Mouse (Mus musculus) heart, embryonic 14.5 days (tissue): ENCODE data around the gene Slc51b. TPM values are rescaled to one million over a fixed set of nuclear protein-coding genes. Genes with fewer than 3 reads are reported as not detected.

Source experiments
- ATAC-seq: fragments of 200-750 bp; cut with Nextera tagmentation; 2 replicates; pipeline ENCODE4 v1.8.0; 2017; ENCODE audit warnings: low read depth, moderate TSS enrichment; ENCODE audit not compliant: insufficient number of reproducible peaks, insufficient read depth, low FRiP score
- H3K27ac ChIP-seq, 2 experiments: fragments of 200-500 bp in 1 of 2; fragments of 300-500 bp in 1 of 2; sonication (generic) in 1 of 2; replicated peaks in 1 of 2; 2 replicates each; pipeline ENCODE4 v1.5.1; 2012 to 2014; ENCODE audit warnings: low read depth in 2 of 2, low read length in 2 of 2, control low read depth in 1 of 2, mild to moderate bottlenecking in 1 of 2, mixed read lengths in 1 of 2; ENCODE audit not compliant: control insufficient read depth in 1 of 2, insufficient read depth in 1 of 2
- H3K27me3 ChIP-seq: fragments of 300-500 bp; sonication (generic); 2 replicates; pipeline ENCODE4 v1.6.1; 2014; ENCODE audit warnings: mild to moderate bottlenecking, low read length, control low read depth; ENCODE audit not compliant: control insufficient read depth, insufficient read depth
- H3K36me3 ChIP-seq: fragments of 300-500 bp; sonication (generic); 2 replicates; pipeline ENCODE4 v1.6.1; 2014; ENCODE audit warnings: mild to moderate bottlenecking, control low read depth, low read length, mixed read lengths; ENCODE audit not compliant: control insufficient read depth, insufficient read depth
- H3K4me1 ChIP-seq, 2 experiments: fragments of 200-500 bp in 1 of 2; fragments of 300-500 bp in 1 of 2; sonication (generic) in 1 of 2; 2 replicates each; pipeline ENCODE4 v1.6.1; 2012 to 2014; ENCODE audit warnings: low read length in 2 of 2, control low read depth in 1 of 2, mixed read lengths in 1 of 2; ENCODE audit not compliant: control insufficient read depth in 2 of 2, insufficient read depth in 2 of 2
- H3K4me2 ChIP-seq: fragments of 300-500 bp; sonication (generic); 2 replicates; pipeline ENCODE4 v1.6.1; 2014; ENCODE audit warnings: mild to moderate bottlenecking, low read length
- H3K4me3 ChIP-seq, 2 experiments: fragments of 200-500 bp in 1 of 2; fragments of 300-500 bp in 1 of 2; sonication (generic) in 1 of 2; 2 replicates each; pipeline ENCODE4 v1.5.1; 2012 to 2014; ENCODE audit warnings: low read length in 2 of 2, mild to moderate bottlenecking in 2 of 2, control low read depth in 1 of 2, low read depth in 1 of 2, moderate library complexity in 1 of 2; ENCODE audit not compliant: control insufficient read depth in 1 of 2, insufficient read depth in 1 of 2
- H3K9ac ChIP-seq: fragments of 300-500 bp; sonication (generic); 2 replicates; pipeline ENCODE4 v1.6.1; 2014; ENCODE audit warnings: mild to moderate bottlenecking, low read length
- H3K9me3 ChIP-seq: fragments of 300-500 bp; sonication (generic); 2 replicates; pipeline ENCODE4 v1.6.1; 2016; ENCODE audit warnings: low read length, control low read depth; ENCODE audit not compliant: control insufficient read depth
- WGBS: fragments of 180-500 bp; shearing (Covaris S2); extraction: QIAGEN DNeasy Blood & Tissue Kit; methylation state at CpG from one replicate; pipeline ENCODE4 v1.1.7; 2014; 5-methylcytosine and 5-hydroxymethylcytosine counted together
- polyA plus RNA-seq: library from polyadenylated mRNA; unstranded; fragments of >200 nt; fragmentation: Nextera tagmentation; extraction: Ambion mirVana; gene quantifications from 2 replicates; pipeline ENCODE4 v1.2.1, GENCODE M21; 2014

Gene Slc51b
- polyA plus RNA-seq, 1 experiment from 2014 or later: not detected

DNA sequence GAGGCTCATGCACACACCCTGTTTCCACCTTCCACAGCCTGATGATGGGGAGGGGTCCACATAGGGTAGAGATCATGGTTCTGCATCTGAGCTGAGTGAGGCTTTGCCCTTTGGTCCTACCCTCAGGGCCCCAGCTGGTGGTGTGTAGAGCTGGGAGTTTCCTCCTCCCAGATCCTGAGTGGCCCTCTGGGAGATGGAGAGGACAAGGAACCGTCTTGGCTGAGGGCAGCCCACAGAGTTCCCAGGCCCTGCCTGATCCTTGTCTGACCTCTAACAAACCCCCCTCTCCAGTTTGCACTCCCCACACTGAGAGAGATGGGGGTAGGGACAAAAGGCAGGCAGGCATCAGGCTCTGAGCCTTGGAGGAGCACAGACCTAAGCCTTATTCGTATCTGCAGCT, 28.4 kb downstream of the Slc51b start:
- no peaks in the 10 kb centered on the region for H3K9me3 ChIP-seq
- no peak overlapping the region for H3K27ac ChIP-seq
- no peak overlapping the region for H3K4me2 ChIP-seq
- H3K36me3 ChIP-seq: no peaks in the 10 kb centered on the region
- no peak for ATAC-seq
- peaks cover 23% of the 10 kb centered on the region for H3K27me3 ChIP-seq
- H3K9ac ChIP-seq: no peak overlapping the region
- H3K4me3 ChIP-seq: no peak overlapping the region
- peaks cover 3 to 13% of the 10 kb centered on the region in 2 experiments; a peak in 3 of 4 replicates for H3K4me1 ChIP-seq
- WGBS: 51% methylated on average over 2 of the region's 2 CpGs

DNA sequence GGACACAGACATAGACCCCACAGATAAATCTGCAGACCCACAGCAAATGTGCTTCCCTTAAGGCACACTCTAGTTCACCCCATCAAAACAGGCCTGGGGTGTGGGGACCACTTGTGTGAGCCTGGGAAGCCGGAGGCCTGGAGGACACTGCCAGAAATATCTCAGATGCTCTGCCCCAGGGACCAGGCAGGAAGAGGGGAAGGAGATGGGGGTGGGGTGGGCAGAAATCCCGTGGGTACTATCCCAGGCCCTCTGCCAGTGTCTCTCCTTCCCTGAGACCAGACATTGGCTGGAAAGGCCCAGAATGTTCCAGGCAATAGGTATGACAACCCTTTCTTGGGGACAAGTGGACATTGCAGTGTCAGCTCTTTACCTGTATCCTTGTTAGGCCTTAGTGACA, 29.1 kb downstream of the Slc51b start:
- Histone ChIP-seq H3K4me2 (no peak overlapping the region), H3K9ac (no peak overlapping the region), H3K4me3 (no peak overlapping the region), H3K9me3 (no peaks in the 10 kb centered on the region), H3K36me3 (no peaks in the 10 kb centered on the region), H3K27me3 (peaks cover 28% of the 10 kb centered on the region), H3K4me1 (peaks cover 3 to 10% of the 10 kb centered on the region in 2 experiments; a peak in 3 of 4 replicates), H3K27ac (no peak overlapping the region)
- no peak for ATAC-seq
- 5% methylated on average over 2 of the region's 2 CpGs for WGBS

DNA sequence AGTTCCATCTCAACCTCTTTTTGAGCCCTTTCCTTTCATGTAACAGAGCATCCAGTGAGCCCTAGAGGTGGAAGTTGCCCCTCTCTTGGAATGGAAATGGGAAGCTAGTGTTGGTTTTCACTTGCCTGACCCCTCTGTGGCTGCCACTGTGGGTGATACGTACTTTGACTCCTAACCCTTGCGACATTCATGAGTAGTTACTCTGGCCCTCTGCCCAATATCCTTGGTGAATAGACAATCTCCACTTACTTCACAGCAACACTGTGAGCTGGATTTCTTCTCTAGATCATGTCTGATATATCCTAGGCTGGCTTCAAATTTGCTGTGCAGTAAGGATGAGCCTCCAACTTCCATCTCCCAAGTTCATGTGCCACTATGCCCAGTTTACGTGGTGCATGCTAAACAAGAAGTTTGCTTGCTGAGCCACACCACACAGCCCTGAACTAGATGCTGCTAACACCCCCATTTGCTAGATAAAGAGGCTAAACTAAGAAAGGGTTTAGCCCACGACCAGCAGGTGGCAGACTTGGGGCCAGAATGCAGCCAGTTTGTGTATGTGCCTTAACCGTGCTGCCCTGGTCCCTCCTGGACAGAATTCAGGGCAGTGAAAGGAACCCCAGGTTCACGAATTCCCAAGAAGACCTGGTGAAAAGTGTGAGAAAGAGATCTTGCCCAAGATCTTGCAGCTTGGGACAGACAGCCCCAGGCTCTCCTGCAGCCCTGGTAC, 30.0 kb downstream of the Slc51b start:
- H3K4me2 ChIP-seq: no peak overlapping the region
- 24% methylated on average over 6 of the region's 6 CpGs for WGBS
- no peaks in the 10 kb centered on the region for H3K9me3 ChIP-seq
- H3K4me1 ChIP-seq: peaks cover 3 to 7% of the 10 kb centered on the region in 2 experiments; a peak in 2 of 4 replicates
- ATAC-seq: no peak
- no peak overlapping the region for H3K27ac ChIP-seq
- peaks cover 28% of the 10 kb centered on the region for H3K27me3 ChIP-seq
- no peaks in the 10 kb centered on the region for H3K36me3 ChIP-seq
- H3K9ac ChIP-seq: no peak overlapping the region
- H3K4me3 ChIP-seq: no peak overlapping the region

DNA sequence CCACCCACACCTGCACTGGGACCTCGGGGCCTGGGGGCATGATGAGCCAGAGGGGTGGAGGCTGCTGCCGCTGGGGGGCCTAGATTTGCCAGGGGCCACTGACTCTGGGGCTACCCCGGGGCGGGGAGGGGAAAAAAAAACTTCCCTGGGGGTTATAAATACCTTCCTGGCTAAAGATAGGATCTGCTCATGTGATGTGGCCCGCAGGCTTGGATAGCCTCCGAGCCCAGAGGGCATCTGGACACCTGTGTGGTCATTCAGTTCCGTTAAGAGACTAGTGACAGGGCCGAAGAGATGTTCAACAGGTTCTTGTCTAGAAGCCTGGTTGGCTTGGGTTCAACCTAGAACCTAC, 31.2 kb downstream of the Slc51b start, which contains the start of gene Kbtbd13:
Gene Kbtbd13, minus strand, starts transcription at position 40 of the 352 bp plus-strand sequence.
- H3K4me1 ChIP-seq: peaks cover 3 to 7% of the 10 kb centered on the region in 2 experiments; a peak in 2 of 4 replicates
- peaks cover 28% of the 10 kb centered on the region for H3K27me3 ChIP-seq
- H3K9ac ChIP-seq: peak within 1 kb of the TSS; percentile 64
- H3K27ac ChIP-seq: no peak within 1 kb of the TSS
- H3K4me2 ChIP-seq: peak within 1 kb of the TSS; percentile 78
- WGBS: 19% methylated on average over 8 of the region's 8 CpGs
- H3K36me3 ChIP-seq: no peaks in the 10 kb centered on the region
- no peak for ATAC-seq
- peak within 1 kb of the TSS; percentile 52 for H3K4me3 ChIP-seq
- H3K9me3 ChIP-seq: no peaks in the 10 kb centered on the region

DNA sequence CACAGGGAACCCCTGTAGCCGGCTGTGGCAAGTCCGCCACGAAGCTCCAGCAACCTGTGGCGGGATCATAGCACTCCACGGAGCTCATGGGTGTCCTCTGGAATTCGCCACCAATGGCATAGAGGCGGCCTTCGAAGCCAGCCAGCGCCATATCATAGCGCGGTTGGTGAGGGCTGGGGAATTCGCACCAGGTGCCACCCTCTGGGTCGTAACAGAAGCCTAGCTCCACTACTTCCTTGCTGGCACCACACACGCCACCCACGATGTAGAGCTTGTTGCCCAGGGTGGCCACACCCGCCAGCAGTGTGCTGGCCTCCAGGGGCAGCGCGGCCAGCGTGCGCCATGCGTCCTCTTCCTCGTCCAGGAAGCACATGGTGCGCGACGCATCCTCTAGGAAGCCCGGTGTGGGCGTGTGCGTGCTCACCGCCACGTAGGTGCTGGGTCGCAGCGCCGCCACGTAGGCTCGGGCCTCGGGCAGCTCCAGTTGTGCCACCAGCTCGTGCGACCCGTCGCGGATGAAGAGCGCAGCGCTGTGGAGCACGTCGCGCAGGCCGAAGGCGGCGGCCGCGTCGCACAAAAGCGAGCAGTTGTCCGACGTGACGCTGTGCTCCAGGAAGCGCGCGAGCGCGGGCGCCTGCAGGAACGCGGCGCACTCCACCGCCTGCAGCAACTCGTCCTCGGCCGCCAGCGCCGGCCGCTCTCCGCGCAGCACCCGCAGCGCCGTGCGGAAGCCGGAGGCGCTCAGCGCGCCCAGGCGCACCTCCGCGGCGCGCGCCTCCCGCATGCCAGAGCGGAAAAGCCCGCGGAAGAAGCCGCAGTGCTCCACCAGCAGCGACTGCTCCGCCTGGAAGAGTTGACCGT, 31.8 kb downstream of the Slc51b start:
- peak overlapping the region; percentile 52 for H3K4me3 ChIP-seq
- H3K9ac ChIP-seq: peak overlapping the region; percentile 64
- peak overlapping the region; percentile 78 for H3K4me2 ChIP-seq
- ATAC-seq: peak; percentile 19; the same call in 1 of the 2 replicates
- H3K27me3 ChIP-seq: peaks cover 28% of the 10 kb centered on the region
- 12% methylated on average over 96 of the region's 96 CpGs for WGBS
- no peaks in the 10 kb centered on the region for H3K9me3 ChIP-seq
- peaks cover 3 to 7% of the 10 kb centered on the region in 2 experiments; a peak in 2 of 4 replicates for H3K4me1 ChIP-seq
- H3K36me3 ChIP-seq: no peaks in the 10 kb centered on the region
- H3K27ac ChIP-seq: no peak overlapping the region

DNA sequence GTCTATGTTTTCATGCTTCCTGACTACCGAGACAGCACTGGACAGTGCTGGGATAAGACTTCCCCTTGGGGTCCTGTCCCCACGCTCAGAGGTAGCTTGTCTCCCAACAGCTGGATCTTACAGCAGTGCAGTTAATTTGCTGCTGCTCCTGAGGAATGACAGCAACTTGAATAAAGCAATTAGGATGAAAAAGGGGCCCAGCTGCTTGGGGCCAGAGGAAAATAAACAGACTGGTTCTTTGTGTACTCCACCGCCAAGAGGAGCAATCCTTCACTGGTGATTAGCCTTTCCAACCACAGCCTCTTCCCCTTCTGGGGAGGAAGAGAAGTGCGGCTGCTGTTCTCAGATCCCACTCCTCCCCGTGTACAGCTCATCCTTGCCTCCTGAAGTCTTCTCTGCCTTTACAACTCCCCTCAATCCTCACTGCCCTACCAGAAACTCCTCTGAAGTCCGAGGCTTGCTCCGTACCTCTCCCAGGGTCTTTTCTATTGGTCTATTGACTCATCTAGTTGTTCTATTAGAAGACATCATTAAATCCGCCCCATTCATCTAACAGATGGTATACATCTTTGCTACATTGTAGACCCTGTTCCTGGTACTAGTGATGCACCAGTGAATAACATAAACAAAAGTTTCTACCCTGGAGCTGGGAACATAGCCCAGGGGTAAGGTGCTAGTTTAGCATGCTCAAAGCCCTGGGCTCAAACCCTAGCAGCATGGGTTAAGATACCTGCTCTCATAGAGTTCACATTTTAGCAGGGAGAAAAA, 36.2 kb downstream of the Slc51b start:
- Histone ChIP-seq H3K4me3 (no peak overlapping the region), H3K27me3 (peaks cover 24% of the 10 kb centered on the region), H3K36me3 (no peaks in the 10 kb centered on the region), H3K27ac (no peak overlapping the region), H3K9ac (no peak overlapping the region), H3K4me2 (no peak overlapping the region), H3K4me1 (peaks cover 8 to 10% of the 10 kb centered on the region in 2 experiments; a peak in 3 of 4 replicates), H3K9me3 (no peaks in the 10 kb centered on the region)
- WGBS: 44% methylated on average over 8 of the region's 8 CpGs
- ATAC-seq: no peak

DNA sequence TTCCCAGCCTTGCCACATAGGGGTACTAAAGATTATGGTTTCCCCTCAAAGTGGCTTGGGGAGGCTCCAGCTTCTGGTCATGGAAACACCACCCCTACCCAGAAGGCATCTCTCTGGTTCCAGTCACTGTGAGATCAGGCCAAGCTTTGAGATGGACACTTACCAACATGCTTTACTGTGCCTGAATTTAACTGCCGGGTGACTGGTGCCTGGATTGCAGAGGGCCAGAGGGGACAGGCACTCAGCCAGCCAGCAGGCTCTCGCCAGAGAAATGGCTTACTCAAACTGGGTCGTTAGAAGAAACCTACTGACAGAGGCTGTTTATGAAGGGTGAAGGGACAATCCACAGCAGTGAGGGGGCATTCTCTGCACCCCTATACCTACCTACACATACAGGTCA, 38.5 kb downstream of the Slc51b start:
- 50% methylated on average over 3 of the region's 3 CpGs for WGBS

More for the DNA sequence above, 38.5 kb downstream of the Slc51b start:
- H3K9ac ChIP-seq: no peak overlapping the region
- H3K36me3 ChIP-seq: no peaks in the 10 kb centered on the region
- H3K4me2 ChIP-seq: no peak overlapping the region
- H3K27me3 ChIP-seq: peaks cover 5% of the 10 kb centered on the region; the same call in 1 of the 2 replicates
- H3K4me1 ChIP-seq: peaks cover 7 to 9% of the 10 kb centered on the region in 2 experiments; a peak in 2 of 4 replicates
- H3K9me3 ChIP-seq: no peaks in the 10 kb centered on the region
- no peak for ATAC-seq
- no peak overlapping the region for H3K4me3 ChIP-seq
- no peak overlapping the region for H3K27ac ChIP-seq
